Mouse (Mus musculus) MEL (cell line): ENCODE results near the gene Apbb2. TPM values are rescaled to one million over a fixed set of nuclear protein-coding genes. Genes with fewer than 3 reads are reported as not detected.

Source experiments
- DNase-seq: peaks from one replicate; pipeline ENCODE4 v3.0.0; 2011; ENCODE audit warnings: low read depth, low spot score
- H3K27ac ChIP-seq: 2 replicates; pipeline ENCODE4 v1.5.1; 2012; ENCODE audit warnings: low read depth, mild to moderate bottlenecking, control low read depth, low read length, moderate library complexity; ENCODE audit not compliant: control insufficient read depth
- H3K27me3 ChIP-seq, 2 experiments: fragments of 150-350 bp in 1 of 2; sonication (generic) in 1 of 2; 2 replicates each; pipeline ENCODE4 v1.6.1; 2012; ENCODE audit warnings: low read length in 2 of 2, mild to moderate bottlenecking in 2 of 2, improper control_type of control experiment in 1 of 2, moderate library complexity in 1 of 2; ENCODE audit not compliant: insufficient read depth in 2 of 2, control insufficient read depth in 1 of 2
- H3K36me3 ChIP-seq, 2 experiments: 2 replicates each; pipeline ENCODE4 v1.6.1; 2012 to 2014; ENCODE audit warnings: low read length in 2 of 2, improper control_type of control experiment in 1 of 2, inconsistent platforms in 1 of 2, mild to moderate bottlenecking in 1 of 2; ENCODE audit not compliant: insufficient read depth in 2 of 2, control insufficient read depth in 1 of 2
- H3K4me1 ChIP-seq, 2 experiments: fragments of 150-350 bp in 1 of 2; sonication (generic) in 1 of 2; 2 replicates each; pipeline ENCODE4 v1.6.1; 2012; ENCODE audit warnings: low read length in 2 of 2, improper control_type of control experiment in 1 of 2, mild to moderate bottlenecking in 1 of 2; ENCODE audit not compliant: insufficient read depth in 2 of 2, control insufficient read depth in 1 of 2
- H3K4me3 ChIP-seq, 2 experiments: fragments of 150-350 bp in 1 of 2; sonication (generic) in 1 of 2; 2 replicates each; pipeline ENCODE4 v1.5.1; 2012; ENCODE audit warnings: low read depth in 2 of 2, low read length in 2 of 2, mild to moderate bottlenecking in 2 of 2, moderate library complexity in 2 of 2, control low read depth in 1 of 2, improper control_type of control experiment in 1 of 2; ENCODE audit not compliant: control insufficient read depth in 1 of 2, insufficient read depth in 1 of 2
- H3K79me2 ChIP-seq: 2 replicates; pipeline ENCODE4 v1.6.1; 2012; ENCODE audit warnings: mild to moderate bottlenecking, low read length, moderate library complexity; ENCODE audit not compliant: control insufficient read depth, poor library complexity, insufficient read depth
- H3K9ac ChIP-seq: 2 replicates; pipeline ENCODE4 v1.6.1; 2012; ENCODE audit warnings: low read depth, mild to moderate bottlenecking, control low read depth, low read length, moderate library complexity; ENCODE audit not compliant: control insufficient read depth, poor library complexity, severe bottlenecking
- H3K9me3 ChIP-seq: fragments of 150-350 bp; sonication (generic); replicated peaks from 2 replicates; pipeline ENCODE4 v1.6.1; 2012; ENCODE audit warnings: mild to moderate bottlenecking, low read length, improper control_type of control experiment, moderate library complexity; ENCODE audit not compliant: insufficient read depth
- CHD1 ChIP-seq: IDR thresholded peaks from 2 replicates; pipeline ENCODE4 v1.6.1; 2012; ENCODE audit warnings: low read depth, mild to moderate bottlenecking, inconsistent platforms, low read length, improper control_type of control experiment
- CHD2 ChIP-seq: IDR thresholded peaks from 2 replicates; pipeline ENCODE4 v1.6.1; 2011; ENCODE audit warnings: low read length, improper control_type of control experiment
- CTCF ChIP-seq, 3 experiments: IDR thresholded peaks in 2 of 3; conservative IDR thresholded peaks in 1 of 3; 2 replicates each; pipeline ENCODE4 v1.5.1; 2011 to 2012; ENCODE audit warnings: low read length in 3 of 3, low read depth in 2 of 3, mild to moderate bottlenecking in 2 of 3, improper control_type of control experiment in 1 of 3, inconsistent platforms in 1 of 3, mixed read lengths in 1 of 3, moderate library complexity in 1 of 3; ENCODE audit not compliant: control insufficient read depth in 1 of 3, insufficient read depth in 1 of 3, poor library complexity in 1 of 3, severe bottlenecking in 1 of 3
- E2F4 ChIP-seq: IDR thresholded peaks from 2 replicates; pipeline ENCODE4 v1.6.1; 2011; ENCODE audit warnings: low read depth, low read length, improper control_type of control experiment, borderline replicate concordance
- ELF1 ChIP-seq: IDR thresholded peaks from 2 replicates; pipeline ENCODE4 v1.6.1; 2014; ENCODE audit warnings: low read depth, mild to moderate bottlenecking, inconsistent platforms, low read length, improper control_type of control experiment, moderate library complexity
- EP300 ChIP-seq, 2 experiments: IDR thresholded peaks; 2 replicates each; pipeline ENCODE4 v1.6.1; 2011; ENCODE audit warnings: improper control_type of control experiment in 2 of 2, low read length in 2 of 2, low read depth in 1 of 2, mild to moderate bottlenecking in 1 of 2
- GABPA ChIP-seq: IDR thresholded peaks from 2 replicates; pipeline ENCODE4 v1.6.1; 2012; ENCODE audit warnings: low read depth, mild to moderate bottlenecking, inconsistent platforms, low read length, improper control_type of control experiment, moderate library complexity
- HCFC1 ChIP-seq: IDR thresholded peaks from 2 replicates; pipeline ENCODE4 v1.6.1; 2012; ENCODE audit warnings: low read depth, mild to moderate bottlenecking, inconsistent platforms, low read length, improper control_type of control experiment, moderate library complexity
- MAFK ChIP-seq: IDR thresholded peaks from 2 replicates; pipeline ENCODE4 v1.6.1; 2011; ENCODE audit warnings: low read depth, mild to moderate bottlenecking, low read length, improper control_type of control experiment, borderline replicate concordance
- MAZ ChIP-seq: IDR thresholded peaks from 2 replicates; pipeline ENCODE4 v1.6.1; 2012; ENCODE audit warnings: low read depth, mild to moderate bottlenecking, inconsistent platforms, low read length, improper control_type of control experiment
- MEF2A ChIP-seq: IDR thresholded peaks from 2 replicates; pipeline ENCODE4 v1.6.1; 2014; ENCODE audit warnings: low read depth, mild to moderate bottlenecking, inconsistent platforms, low read length, improper control_type of control experiment; ENCODE audit not compliant: poor library complexity, insufficient replicate concordance, severe bottlenecking; ENCODE audit errors: extremely low read depth
- MXI1 ChIP-seq: IDR thresholded peaks from 2 replicates; pipeline ENCODE4 v1.6.1; 2011; ENCODE audit warnings: mild to moderate bottlenecking, low read depth, low read length, improper control_type of control experiment
- MYC ChIP-seq: IDR thresholded peaks from 2 replicates; pipeline ENCODE4 v1.6.1; 2011; ENCODE audit warnings: low read depth, mild to moderate bottlenecking, low read length, improper control_type of control experiment, moderate library complexity
- NELFE ChIP-seq: IDR thresholded peaks from 2 replicates; pipeline ENCODE4 v1.6.1; 2011; ENCODE audit warnings: low read depth, low read length, improper control_type of control experiment
- NRF1 ChIP-seq: IDR thresholded peaks from 2 replicates; pipeline ENCODE4 v1.6.1; 2014; ENCODE audit warnings: low read depth, mild to moderate bottlenecking, inconsistent platforms, low read length, improper control_type of control experiment, moderate library complexity; ENCODE audit not compliant: poor library complexity, insufficient read depth, severe bottlenecking
- POLR2A ChIP-seq, 2 experiments: IDR thresholded peaks; 2 replicates each; pipeline ENCODE4 v1.6.1; 2011 to 2012; ENCODE audit warnings: low read length in 2 of 2, mild to moderate bottlenecking in 2 of 2, control low read depth in 1 of 2, improper control_type of control experiment in 1 of 2, low read depth in 1 of 2, moderate library complexity in 1 of 2; ENCODE audit not compliant: control insufficient read depth in 1 of 2, insufficient read depth in 1 of 2, poor library complexity in 1 of 2
- TAL1 ChIP-seq: IDR thresholded peaks from 2 replicates; pipeline ENCODE4 v1.6.1; 2012; ENCODE audit warnings: mild to moderate bottlenecking, inconsistent platforms, low read length, moderate library complexity, mixed read lengths
- TCF12 ChIP-seq: IDR thresholded peaks from 2 replicates; pipeline ENCODE4 v1.6.1; 2014; ENCODE audit warnings: low read depth, mild to moderate bottlenecking, inconsistent platforms, low read length, improper control_type of control experiment, moderate library complexity
- UBTF ChIP-seq: IDR thresholded peaks from 2 replicates; pipeline ENCODE4 v1.6.1; 2012; ENCODE audit warnings: low read depth, mild to moderate bottlenecking, inconsistent platforms, low read length, improper control_type of control experiment, moderate library complexity, borderline replicate concordance; ENCODE audit not compliant: insufficient read depth
- USF2 ChIP-seq, 2 experiments: IDR thresholded peaks; 2 replicates each; pipeline ENCODE4 v1.6.1; 2011 to 2012; ENCODE audit warnings: improper control_type of control experiment in 2 of 2, low read length in 2 of 2, borderline replicate concordance in 1 of 2, inconsistent platforms in 1 of 2, low read depth in 1 of 2, mild to moderate bottlenecking in 1 of 2; ENCODE audit not compliant: insufficient read depth in 1 of 2
- ZC3H11A ChIP-seq: IDR thresholded peaks from 2 replicates; pipeline ENCODE4 v1.6.1; 2012; ENCODE audit warnings: low read depth, mild to moderate bottlenecking, inconsistent platforms, low read length, improper control_type of control experiment
- ZKSCAN1 ChIP-seq: IDR thresholded peaks from 2 replicates; pipeline ENCODE4 v1.6.1; 2012; ENCODE audit warnings: low read depth, mild to moderate bottlenecking, inconsistent platforms, low read length, improper control_type of control experiment, moderate library complexity
- ZMIZ1 ChIP-seq: IDR thresholded peaks from 2 replicates; pipeline ENCODE4 v1.6.1; 2012; ENCODE audit warnings: low read depth, mild to moderate bottlenecking, inconsistent platforms, low read length, improper control_type of control experiment, moderate library complexity
- ZNF384 ChIP-seq: IDR thresholded peaks from 2 replicates; pipeline ENCODE4 v1.6.1; 2012; ENCODE audit warnings: low read depth, mild to moderate bottlenecking, inconsistent platforms, low read length, improper control_type of control experiment
- polyA plus RNA-seq, 2 experiments: library from polyadenylated mRNA; stranded (reverse) in 1 of 2; unstranded in 1 of 2; fragments of >175 nt in 1 of 2; fragments of >200 nt in 1 of 2; gene quantifications; 2 replicates each; pipeline versions ENCODE4 v1.2.1 to v1.2.4; 2012; ENCODE audit warnings: low replicate concordance in 2 of 2, low read depth in 1 of 2; ENCODE audit not compliant: insufficient read length in 2 of 2, insufficient read depth in 1 of 2, missing spikeins in 1 of 2
- total RNA-seq: library from RNA; depleted of rRNA; stranded (reverse); fragments of 300-350 nt; gene quantifications from 2 replicates; pipeline ENCODE4 v1.2.3, GENCODE M21; 2012

Gene Apbb2
- total and polyA plus RNA-seq, 3 experiments: not detected

- H3K79me2 ChIP-seq: no peaks in the 10 kb centered on the region
- H3K27ac ChIP-seq: no peak overlapping the region
- H3K4me3 ChIP-seq: no peak overlapping the region
- no peaks in the 10 kb centered on the region for H3K9me3 ChIP-seq
- no peaks in the 10 kb centered on the region for H3K36me3 ChIP-seq
- TF ChIP-seq ZNF384 (no peak), MYC (no peak), TAL1 (no peak), USF2 (IDR thresholded peaks at IDR 0.05; ENCODE audit: borderline replicate concordance in 1 of 2, insufficient read depth in 1 of 2, low read depth in 1 of 2, low read length in 2 of 2) (no peak), HCFC1 (no peak), NRF1 (no peak), TCF12 (no peak), MXI1 (no peak), UBTF (no peak), MEF2A (no peak), ZC3H11A (no peak), GABPA (no peak)
- DNase-seq: no peak
- no peak overlapping the region for H3K9ac ChIP-seq
- H3K27me3 ChIP-seq: no peaks in the 10 kb centered on the region
- H3K4me1 ChIP-seq: no peaks in the 10 kb centered on the region
Observed at GRCm38 (mm10) chr5:66338583-66338982, 280.0 kb downstream of the Apbb2 start.

DNA sequence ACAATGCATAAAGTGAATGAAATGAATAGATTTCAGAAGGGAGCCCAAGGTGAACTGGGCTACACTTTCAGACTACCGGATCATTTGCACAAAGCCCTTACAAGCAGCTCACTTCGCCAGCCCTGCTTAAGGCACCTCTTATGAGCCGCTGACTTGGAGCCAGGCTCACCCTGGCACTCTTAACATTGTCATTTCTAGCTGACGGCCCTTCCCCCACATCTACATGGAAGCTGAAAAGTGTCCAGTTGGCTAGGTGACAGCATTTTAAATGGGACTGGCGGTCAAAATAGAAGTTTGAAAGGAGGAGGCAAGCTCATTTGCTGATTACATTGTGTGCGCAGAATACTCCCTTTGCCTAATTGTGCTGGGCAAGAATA, 280.6 kb downstream of the Apbb2 start:
- no peak overlapping the region for H3K4me3 ChIP-seq

More for the DNA sequence above, 280.6 kb downstream of the Apbb2 start:
- Histone ChIP-seq H3K36me3 (no peaks in the 10 kb centered on the region), H3K9ac (no peak overlapping the region), H3K27ac (no peak overlapping the region), H3K4me1 (no peaks in the 10 kb centered on the region), H3K27me3 (no peaks in the 10 kb centered on the region), H3K79me2 (no peaks in the 10 kb centered on the region), H3K9me3 (no peaks in the 10 kb centered on the region)
- TF ChIP-seq CTCF (IDR thresholded peaks at IDR 0.05 in 2 of 3, conservative IDR thresholded peaks at IDR 0.05 in 1 of 3; ENCODE audit: control insufficient read depth in 1 of 3, insufficient read depth in 1 of 3, low read depth in 2 of 3, low read length in 3 of 3, poor library complexity in 1 of 3, severe bottlenecking in 1 of 3) (no peak), NELFE (no peak), USF2 (IDR thresholded peaks at IDR 0.05; ENCODE audit: borderline replicate concordance in 1 of 2, insufficient read depth in 1 of 2, low read depth in 1 of 2, low read length in 2 of 2) (no peak), MAFK (no peak), HCFC1 (no peak), MAZ (no peak), NRF1 (no peak), ZKSCAN1 (no peak), MEF2A (no peak), ELF1 (no peak), POLR2A (IDR thresholded peaks at IDR 0.05; ENCODE audit: control insufficient read depth in 1 of 2, insufficient read depth in 1 of 2, low read depth in 1 of 2, low read length in 2 of 2, poor library complexity in 1 of 2) (no peak), ZMIZ1 (no peak), E2F4 (no peak), EP300 (IDR thresholded peaks at IDR 0.05; ENCODE audit: low read depth in 1 of 2, low read length in 2 of 2) (no peak), CHD2 (no peak), ZNF384 (no peak), CHD1 (no peak)
- DNase-seq: no peak
